Mouse (Mus musculus): ENCODE data around the gene Fbxo44.

GRCm38 (mm10) chr4:148164002-148164439 is 3.7 kb upstream of the Fbxo44 start:
- TF ChIP-seq POLR2A (IDR thresholded peaks at IDR 0.05; ENCODE audit: insufficient read length, low read depth) (no peak), MAX (IDR thresholded peaks at IDR 0.05; ENCODE audit: low read depth) (no peak), POLR2AphosphoS2 (IDR thresholded peaks at IDR 0.05; ENCODE audit: insufficient read length, low read depth) (no peak)

All from myocyte (in vitro differentiated cells).